Mouse (Mus musculus) lung, postnatal 14 days (tissue): Measurements from ENCODE around the gene Zfp648.

Source experiments
- DNase-seq: peaks from one replicate; pipeline ENCODE4 v3.0.0; 2021

Zfp648 gene

DNA sequence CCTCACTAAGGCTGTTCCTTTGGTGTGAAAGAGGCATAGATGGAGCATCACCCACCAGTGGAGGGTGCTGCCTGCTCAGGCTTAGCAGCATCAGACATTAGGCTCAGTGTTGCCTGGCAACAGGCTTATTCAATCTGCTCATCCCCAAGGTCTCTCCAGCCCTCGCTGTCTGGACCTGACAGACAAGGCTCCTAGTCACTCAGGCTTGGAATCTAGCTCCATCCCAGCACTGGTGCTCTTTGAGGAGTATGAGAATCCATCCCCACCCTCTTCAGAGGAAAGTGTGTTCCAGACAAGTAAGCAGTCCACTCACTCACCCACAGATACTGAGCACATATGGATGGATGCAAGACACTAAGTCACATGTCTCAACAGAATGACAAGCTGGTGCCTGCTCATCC lies 22.8 kb downstream of the Zfp648 start:
- no peak for DNase-seq

DNA sequence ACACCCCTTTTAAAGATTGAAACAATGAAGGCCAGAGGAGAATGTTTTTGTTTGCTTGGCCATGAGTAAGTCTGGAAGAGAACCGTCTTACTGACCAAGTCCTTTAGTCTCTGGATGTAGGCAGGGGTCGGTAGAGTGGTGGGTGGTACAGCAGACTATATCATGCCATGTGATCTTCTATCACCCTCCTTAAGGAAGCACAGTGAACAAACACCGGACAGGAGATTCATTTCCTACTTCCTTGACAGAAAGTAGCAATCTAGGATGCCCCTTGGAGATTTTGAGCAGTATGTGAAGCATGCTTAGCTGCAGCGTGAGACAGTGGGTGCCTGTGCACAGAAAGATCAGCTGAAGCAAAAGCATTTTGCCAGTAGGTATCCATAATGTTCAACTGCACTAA lies 31.6 kb downstream of the Zfp648 start:
- no peak for DNase-seq

DNA sequence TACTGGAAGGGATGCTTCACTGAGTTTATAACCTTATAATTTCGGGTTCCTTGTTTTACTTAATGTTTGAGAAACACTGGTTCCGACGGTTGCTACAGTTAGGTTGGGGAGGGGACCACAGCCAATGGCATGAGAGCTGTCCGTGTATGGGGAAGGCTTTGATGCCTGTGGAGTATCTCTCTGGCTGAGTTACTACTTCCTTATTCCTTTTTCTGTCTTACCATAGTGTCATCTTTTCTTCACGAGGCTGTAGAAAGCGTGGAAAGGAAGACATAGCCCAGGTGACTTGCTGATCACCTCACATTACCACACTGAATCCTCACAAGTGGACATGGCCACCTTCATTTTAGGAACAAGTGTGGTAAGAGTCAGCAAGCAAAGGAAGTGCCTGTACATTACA lies 32.0 kb downstream of the Zfp648 start:
- DNase-seq, result no peak

DNA sequence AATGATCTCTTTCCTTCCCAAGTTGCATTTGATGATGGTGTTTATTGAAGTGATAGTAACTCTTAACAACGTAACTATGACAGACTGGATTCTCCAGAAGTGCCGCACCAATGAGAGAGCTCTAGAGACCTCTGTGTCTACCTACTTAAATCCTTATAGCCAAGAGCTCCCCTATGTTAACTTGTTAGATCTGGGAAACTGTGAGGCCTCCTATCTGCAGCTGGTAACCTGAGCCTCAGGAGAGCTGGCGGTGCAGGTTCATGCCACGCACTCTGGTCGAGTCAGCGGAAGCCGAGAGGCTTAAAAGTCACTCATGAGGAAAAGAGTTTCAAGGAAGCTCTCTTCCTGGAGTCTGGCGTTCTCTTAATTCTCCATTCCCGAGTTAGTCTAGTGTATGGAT lies 33.8 kb downstream of the Zfp648 start:
- no peak for DNase-seq

DNA sequence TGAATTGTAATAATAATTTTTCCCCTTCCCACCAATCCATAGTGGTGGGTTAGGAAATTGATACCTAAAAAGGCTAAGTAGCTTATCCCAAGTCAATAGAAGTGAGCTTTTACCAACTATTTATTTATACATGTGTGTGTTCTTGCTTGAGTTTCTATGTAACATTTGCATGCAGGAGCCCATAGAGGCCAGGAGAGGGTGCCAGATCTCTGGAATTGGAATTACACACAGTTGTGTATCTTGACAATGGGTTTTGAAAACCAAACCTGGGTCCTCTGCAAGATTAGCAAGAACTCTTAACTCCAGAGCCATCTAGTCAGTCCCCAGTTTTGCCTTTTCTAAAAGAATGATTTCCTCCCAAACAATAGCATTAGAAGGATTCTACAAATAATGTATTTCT lies 37.9 kb downstream of the Zfp648 start:
- no peak for DNase-seq

DNA sequence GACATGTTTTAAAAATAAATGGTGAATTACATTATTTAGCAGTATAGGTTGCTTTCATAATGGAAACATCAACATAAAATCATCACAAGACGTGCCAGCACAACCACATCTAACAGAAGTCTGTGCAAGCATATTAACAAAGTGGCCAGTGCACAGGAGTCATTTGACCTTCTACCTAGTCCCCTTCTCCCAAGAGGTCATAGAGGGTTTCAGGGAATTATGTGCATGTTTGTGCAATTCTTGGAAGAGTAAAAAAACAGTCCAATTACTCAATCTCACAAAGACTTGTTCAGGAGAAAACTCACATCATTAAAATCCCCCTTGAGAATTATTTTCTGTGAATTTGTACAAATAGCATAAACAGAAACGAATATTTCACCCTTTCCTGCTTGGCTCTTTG lies 50.2 kb downstream of the Zfp648 start:
- no peak for DNase-seq

DNA sequence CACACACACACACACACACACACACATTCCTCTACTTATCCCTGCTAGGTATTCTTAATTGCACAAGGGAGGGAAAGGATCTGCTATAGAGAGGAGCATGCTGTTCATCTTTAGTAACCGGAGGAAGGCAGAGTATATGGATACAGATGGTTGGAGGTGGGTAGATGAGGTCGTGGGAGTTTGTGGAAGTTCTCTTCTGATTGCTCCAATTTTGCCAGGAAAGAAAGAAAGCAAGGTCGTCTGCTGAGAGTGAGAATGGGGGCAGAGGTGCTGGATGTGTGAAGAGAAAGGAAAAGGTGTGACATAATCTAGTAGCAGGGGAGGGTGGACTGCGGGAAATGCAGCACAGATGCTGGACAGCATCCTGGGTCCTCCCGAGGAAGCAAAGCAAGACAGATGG lies 51.8 kb downstream of the Zfp648 start:
- DNase-seq, result no peak
